Mouse (Mus musculus) kidney, adult 2 months (tissue): ENCODE measurements at regions not wholly inside any gene's neighbourhood (a gene's known extent, or its start where the extent isn't known, plus 50 kb on each side); places are given as distances from the start of the nearest gene placed in this dataset.
A peak's percentile ranks its signal among the peaks of the same experiment; 100 is the strongest.

Experiments
- DNase-seq: peaks from one replicate; pipeline ENCODE4 v3.0.0; 2021
- H3K27ac ChIP-seq: fragments of 200-500 bp; 2 replicates; pipeline ENCODE4 v1.5.1; 2012; ENCODE audit warnings: low read depth, low read length, control low read depth, inconsistent platforms; ENCODE audit not compliant: insufficient read depth
- H3K27me3 ChIP-seq: fragments of 200-500 bp; replicated peaks from 2 replicates; pipeline ENCODE4 v1.6.1; 2012; ENCODE audit warnings: mild to moderate bottlenecking, moderate library complexity, low read length, inconsistent platforms; ENCODE audit not compliant: control insufficient read depth, insufficient read depth
- H3K36me3 ChIP-seq: fragments of 200-500 bp; 2 replicates; pipeline ENCODE4 v1.6.1; 2012; ENCODE audit warnings: mild to moderate bottlenecking, moderate library complexity, low read length, inconsistent platforms; ENCODE audit not compliant: control insufficient read depth, insufficient read depth
- H3K4me1 ChIP-seq: fragments of 200-500 bp; 2 replicates; pipeline ENCODE4 v1.6.1; 2011; ENCODE audit warnings: low read length; ENCODE audit not compliant: control insufficient read depth, insufficient read depth
- H3K4me3 ChIP-seq: fragments of 200-500 bp; 2 replicates; pipeline ENCODE4 v1.5.1; 2011; ENCODE audit warnings: mild to moderate bottlenecking, low read depth, low read length, control low read depth; ENCODE audit not compliant: insufficient read depth
- CTCF ChIP-seq: fragments of 200-500 bp; conservative IDR thresholded peaks from 2 replicates; pipeline ENCODE4 v1.5.1; 2011; ENCODE audit warnings: low read depth, mild to moderate bottlenecking, control low read depth, low read length, moderate library complexity, mixed read lengths; ENCODE audit not compliant: insufficient read depth, insufficient read length
- POLR2A ChIP-seq: fragments of 200-500 bp; IDR thresholded peaks from one replicate; pipeline ENCODE4 v1.6.1; 2011; ENCODE audit warnings: low read depth, low read length, control low read depth
- WGBS: fragments of 180-500 bp; shearing (Covaris S2); methylation state at CpG from one replicate; pipeline ENCODE4 v1.1.7; 2018; 5-methylcytosine and 5-hydroxymethylcytosine counted together

DNA sequence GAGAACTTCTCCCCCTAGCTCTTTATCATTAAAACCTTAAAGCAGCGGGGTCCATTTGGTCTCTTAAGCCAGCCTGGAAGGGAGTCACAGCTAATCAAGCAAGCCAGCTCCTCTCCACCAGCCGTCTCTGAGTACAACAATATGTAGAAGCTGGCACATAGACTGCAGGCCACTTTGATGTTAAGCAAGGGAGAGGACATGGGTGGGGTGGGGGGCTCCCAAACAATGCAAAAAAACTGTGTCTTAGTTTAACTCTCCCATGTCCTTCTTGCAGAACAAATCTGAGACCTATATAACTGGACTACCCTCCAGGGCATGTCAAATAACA is 93.3 kb upstream of the Jarid2 start:
- WGBS, result 71% methylated on average over 2 of the region's 2 CpGs
- TF ChIP-seq CTCF (no peak), POLR2A (no peak)
- H3K27ac ChIP-seq, result no peak overlapping the region

DNA sequence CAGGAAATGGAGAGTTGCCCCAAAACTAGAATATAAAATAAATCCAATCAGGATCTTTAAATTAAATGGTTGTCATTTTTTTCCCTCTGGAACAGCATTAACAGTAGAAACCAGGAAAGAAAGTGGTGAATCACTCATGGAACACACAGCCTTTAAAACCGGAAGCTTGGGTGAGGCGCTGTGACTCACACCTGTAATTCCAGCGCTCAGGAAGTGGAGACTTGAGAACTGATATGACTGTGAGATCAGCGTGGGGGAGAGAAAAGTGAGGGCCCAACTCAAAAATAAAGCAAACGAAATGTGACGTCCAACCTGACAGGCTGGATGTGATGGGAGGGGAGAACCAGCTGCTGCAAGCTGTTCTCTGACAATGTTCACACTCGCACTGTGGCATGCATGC is 86.9 kb upstream of the Jarid2 start:
- TF ChIP-seq POLR2A, result no peak
- TF ChIP-seq CTCF, result no peak
- Histone ChIP-seq H3K27ac (no peak overlapping the region), H3K4me3 (no peak overlapping the region), H3K4me1 (no peaks in the 10 kb centered on the region), H3K27me3 (no peaks in the 10 kb centered on the region), H3K36me3 (no peaks in the 10 kb centered on the region)
- no peak for DNase-seq
- 88% methylated on average over 7 of the region's 7 CpGs for WGBS

More for the DNA sequence above, 93.3 kb upstream of the Jarid2 start:
- Histone ChIP-seq H3K27me3 (no peaks in the 10 kb centered on the region), H3K4me1 (peaks cover 2% of the 10 kb centered on the region; the same call in 1 of the 2 replicates), H3K36me3 (no peaks in the 10 kb centered on the region), H3K4me3 (no peak overlapping the region)
- DNase-seq, result no peak

DNA sequence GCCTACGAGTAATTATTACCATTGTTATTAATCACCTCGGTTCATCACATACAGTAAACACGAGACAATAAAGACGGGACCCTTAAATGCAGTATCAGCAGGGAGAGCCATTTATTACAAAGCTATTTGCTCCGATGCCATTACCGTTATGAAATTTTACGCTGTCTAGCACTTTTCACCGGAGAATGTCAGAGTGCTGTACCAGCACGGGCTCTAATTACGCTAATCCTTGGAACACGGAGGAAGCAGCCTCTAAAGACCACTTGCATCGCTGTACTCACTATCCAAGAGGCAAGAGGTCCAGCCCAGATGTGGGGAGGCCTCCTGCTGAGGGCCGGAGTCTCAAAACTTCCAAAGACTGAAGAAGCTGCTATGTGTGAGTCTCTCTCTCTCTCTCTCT is 79.2 kb upstream of the Jarid2 start:
- H3K36me3 ChIP-seq, result no peaks in the 10 kb centered on the region
- TF ChIP-seq CTCF (no peak), POLR2A (no peak)
- no peak overlapping the region for H3K4me3 ChIP-seq
- no peak overlapping the region for H3K27ac ChIP-seq
- no peak for DNase-seq
- 54% methylated on average over 13 of the region's 13 CpGs for WGBS
- H3K27me3 ChIP-seq, result no peaks in the 10 kb centered on the region
- H3K4me1 ChIP-seq, result no peaks in the 10 kb centered on the region

DNA sequence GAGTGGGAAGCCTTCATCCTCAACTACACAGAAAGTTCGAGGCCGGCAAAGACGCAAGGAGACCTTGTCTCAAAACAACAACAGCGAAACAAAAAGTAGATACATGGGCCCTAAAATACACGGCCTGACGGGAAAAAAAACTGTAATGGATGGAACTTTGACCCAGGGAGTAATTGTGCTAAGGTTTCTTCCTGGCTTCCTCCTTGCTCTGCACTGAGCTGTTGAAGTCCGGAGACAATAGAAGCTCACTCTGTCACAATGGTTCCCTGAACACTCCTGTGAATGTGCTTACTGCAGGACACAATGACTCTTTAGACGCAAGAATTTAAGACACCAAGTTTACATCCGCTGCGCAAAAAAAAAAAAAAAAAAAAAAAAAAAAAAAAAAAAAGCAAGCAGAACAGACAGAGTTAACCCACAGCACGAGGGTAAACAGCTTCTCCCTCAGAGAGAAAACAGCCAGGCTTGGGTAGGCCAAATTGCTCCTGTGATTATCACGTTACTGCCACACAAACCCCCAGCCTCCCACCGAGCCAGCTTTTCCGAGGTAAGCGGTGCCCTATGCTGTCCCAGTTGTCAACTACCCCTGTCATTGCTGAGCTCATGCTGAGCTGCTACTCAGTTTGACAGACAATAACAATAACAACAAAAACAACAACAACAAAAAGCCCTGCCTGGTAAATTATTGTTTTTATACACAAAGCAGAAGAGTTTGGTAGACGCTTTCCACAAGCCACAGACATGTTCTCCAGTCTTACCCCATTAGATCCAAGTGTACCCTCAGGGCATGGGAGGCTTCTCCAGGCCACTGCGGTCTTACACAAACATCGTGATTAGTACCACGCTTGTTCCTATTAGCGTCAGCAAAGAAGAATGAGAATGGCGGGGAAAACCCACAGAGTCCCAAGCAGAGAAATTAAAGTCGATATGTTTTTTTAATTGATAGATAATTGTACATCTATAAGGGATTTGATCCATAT is 77.7 kb upstream of the Jarid2 start:
- TF ChIP-seq POLR2A (no peak), CTCF (no peak)
- Histone ChIP-seq H3K4me1 (no peaks in the 10 kb centered on the region), H3K36me3 (no peaks in the 10 kb centered on the region), H3K27me3 (no peaks in the 10 kb centered on the region), H3K27ac (no peak overlapping the region), H3K4me3 (peak overlapping the region; percentile 17; the same call in 1 of the 2 replicates)
- DNase-seq, result peak; percentile 41
- 65% methylated on average over 22 of the region's 22 CpGs for WGBS

DNA sequence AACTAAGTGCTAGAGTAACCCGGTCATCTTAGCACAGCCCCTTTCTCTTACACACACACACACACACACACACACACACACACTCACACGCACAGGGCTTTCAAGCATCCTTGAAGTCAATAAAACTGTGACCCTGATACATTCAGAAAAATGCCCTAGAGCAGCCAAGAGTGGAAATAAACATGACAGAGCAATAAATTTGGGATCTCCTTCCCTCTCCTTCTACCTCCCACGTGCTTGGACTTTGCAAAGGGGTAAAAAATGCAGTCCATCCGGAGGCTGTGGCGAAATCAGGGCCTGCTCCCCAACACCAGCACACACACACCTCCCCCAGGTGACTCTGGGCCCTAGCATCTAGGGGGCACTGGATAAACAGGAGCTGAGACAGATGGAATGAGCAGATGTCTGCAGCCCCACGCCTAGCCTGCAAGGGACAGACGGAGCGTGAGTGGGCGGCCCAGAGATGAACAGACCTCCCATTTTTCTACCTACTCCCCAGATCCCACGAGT is 71.3 kb upstream of the Jarid2 start:
- 46% methylated on average over 10 of the region's 10 CpGs for WGBS
- DNase-seq, result peak; percentile 54

DNA sequence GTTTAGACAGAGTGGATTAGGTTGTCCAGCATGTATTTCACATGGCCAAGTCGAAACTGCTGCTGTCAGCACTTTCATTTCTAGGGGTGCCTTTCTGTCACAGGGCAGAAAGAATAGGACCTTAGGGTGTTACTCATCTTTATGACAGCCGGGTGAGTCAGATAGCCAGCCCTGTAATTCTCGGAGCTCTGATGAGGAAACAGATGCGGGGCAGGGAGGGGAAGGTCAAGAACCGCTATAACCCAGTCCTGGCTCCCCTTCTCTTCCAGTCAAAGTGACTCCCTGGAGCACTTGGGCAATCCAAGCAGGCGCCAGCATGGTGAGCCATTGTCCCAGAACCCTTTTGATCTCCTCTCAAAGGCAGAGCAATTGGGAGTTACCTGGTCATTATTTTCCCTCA is 69.4 kb upstream of the Jarid2 start:
- TF ChIP-seq POLR2A (no peak), CTCF (no peak)
- Histone ChIP-seq H3K4me3 (no peak overlapping the region), H3K36me3 (no peaks in the 10 kb centered on the region), H3K27me3 (no peaks in the 10 kb centered on the region), H3K27ac (no peak overlapping the region), H3K4me1 (no peaks in the 10 kb centered on the region)
- DNase-seq, result peak; percentile 43
- WGBS, result 52% methylated on average over 6 of the region's 6 CpGs

More for the DNA sequence above, 71.3 kb upstream of the Jarid2 start:
- TF ChIP-seq CTCF (no peak), POLR2A (no peak)
- H3K27ac ChIP-seq, result no peak overlapping the region
- no peaks in the 10 kb centered on the region for H3K36me3 ChIP-seq
- no peaks in the 10 kb centered on the region for H3K27me3 ChIP-seq
- H3K4me1 ChIP-seq, result no peaks in the 10 kb centered on the region
- no peak overlapping the region for H3K4me3 ChIP-seq

DNA sequence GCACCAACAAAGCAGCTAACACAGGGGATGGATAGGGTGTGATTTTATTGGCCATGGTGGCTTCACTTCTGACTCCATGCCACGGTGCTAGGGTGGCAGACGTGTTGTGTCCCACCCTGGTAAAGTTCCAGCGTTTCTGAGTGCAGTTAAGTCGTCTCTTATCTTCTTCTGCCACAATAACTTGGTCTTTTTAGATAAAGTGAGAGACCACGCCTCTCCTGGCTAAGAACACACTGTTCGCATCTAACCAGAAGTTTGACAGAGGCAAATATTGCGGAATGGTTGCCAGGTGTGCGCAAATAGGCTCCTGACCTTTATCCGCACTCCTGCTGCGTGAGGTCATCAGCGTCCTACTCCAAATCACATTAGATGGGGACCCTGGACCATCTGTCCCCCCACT is 66.2 kb upstream of the Jarid2 start:
- DNase-seq, result no peak
- Histone ChIP-seq H3K27ac (no peak overlapping the region), H3K4me1 (no peaks in the 10 kb centered on the region), H3K4me3 (no peak overlapping the region), H3K27me3 (no peaks in the 10 kb centered on the region), H3K36me3 (no peaks in the 10 kb centered on the region)
- no peak for TF ChIP-seq POLR2A
- TF ChIP-seq CTCF, result no peak
- WGBS, result 89% methylated on average over 11 of the region's 11 CpGs
